Comparison of ENCODE assay signal across 8 mouse cellular contexts in genomic region chr7:16129846-16130691, GRCm38 (mm10). TPM values are rescaled to one million over a fixed set of nuclear protein-coding genes. Genes with fewer than 3 reads are reported as not detected.
DNase-seq lines count a peak whose midpoint lies in the region; ATAC-seq lines count a peak whose summit lies in the region.

No protein-coding gene starts in this region.

- peaks cover 33% of the 10 kb centered on the region for H3K4me1 ChIP-seq in lung, embryonic 15.5 days
- peaks cover 64% of the 10 kb centered on the region for H3K4me1 ChIP-seq in midbrain, embryonic 15.5 days

- H3K36me3 ChIP-seq in lung, embryonic 15.5 days: no peaks in the 10 kb centered on the region
- 0 out of 2 replicates have a peak, but pooled peaks cover 6% of the 10 kb centered on the region for H3K36me3 ChIP-seq in midbrain, embryonic 15.5 days (replicated peaks)

- peak overlapping the region; percentile 52; the same call in 1 of the 2 replicates for H3K27ac ChIP-seq in lung, embryonic 15.5 days
- peak overlapping the region; percentile 80 for H3K27ac ChIP-seq in midbrain, embryonic 15.5 days

- peak overlapping the region; percentile 47 for H3K4me3 ChIP-seq in lung, embryonic 15.5 days
- peak overlapping the region; percentile 64 for H3K4me3 ChIP-seq in midbrain, embryonic 15.5 days

- no peaks in the 10 kb centered on the region for H3K9me3 ChIP-seq in lung, embryonic 15.5 days
- no peaks in the 10 kb centered on the region for H3K9me3 ChIP-seq in midbrain, embryonic 15.5 days

- no peak for DNase-seq in lung, postnatal 36 days
- peak; percentile 86 for DNase-seq in cerebellum, adult 9-11 months
- peak; percentile 74 for DNase-seq in forelimb bud, embryonic 11.5 days (ENCODE audit: low read depth, low spot score)
- DNase-seq in left cerebral cortex, postnatal 14 days (ENCODE audit: low spot score in 2 of 2): peak; percentile 67 to 72
- no peak for DNase-seq in urinary bladder, postnatal 36 days (ENCODE audit: low spot score in 2 of 2)
- no peak for DNase-seq in gastrocnemius, postnatal 4 days (ENCODE audit: low spot score in 2 of 2)

- intact Hi-C loops in left cerebral cortex, postnatal 14 days (cut with DNase I): no loop called here

- H3K9ac ChIP-seq in lung, embryonic 15.5 days: peak overlapping the region; percentile 52
- peak overlapping the region; percentile 78 for H3K9ac ChIP-seq in midbrain, embryonic 15.5 days

- ATAC-seq in lung, embryonic 15.5 days (ENCODE audit: borderline replicate concordance, extremely low read depth, low FRiP score, low TSS enrichment): peak; percentile 82
- ATAC-seq in midbrain, embryonic 15.5 days (replicated peaks): peak; percentile 79

- peaks cover 6% of the 10 kb centered on the region; the same call in 1 of the 2 replicates for H3K27me3 ChIP-seq in lung, embryonic 15.5 days
- no peaks in the 10 kb centered on the region for H3K27me3 ChIP-seq in midbrain, embryonic 15.5 days (replicated peaks)

- H3K4me2 ChIP-seq in lung, embryonic 15.5 days: peak overlapping the region; percentile 80
- H3K4me2 ChIP-seq in midbrain, embryonic 15.5 days: peak overlapping the region; percentile 73

- WGBS in lung, embryonic 15.5 days: under 1% methylated on average over 37 of the region's 38 CpGs
- WGBS in midbrain, embryonic 15.5 days: under 1% methylated on average over 36 of the region's 38 CpGs

RNA-seq across cellular contexts. Expression of gene Slc8a2, which starts 0.4 kb away (rescaled TPM):
- polyA plus RNA-seq in lung, embryonic 15.5 days (2015; fragmentation: Nextera tagmentation; extraction: Ambion mirVana): 0.10 and 0.12 TPM in 2 replicates
- 100 to 1,000 TPM; 343 to 360 TPM for total RNA-seq in left cerebral cortex, postnatal 14 days (2021)
- polyA plus RNA-seq in midbrain, embryonic 15.5 days (2015; fragmentation: Nextera tagmentation; extraction: Ambion mirVana): 0.80 and 0.88 TPM in 2 replicates
- 1 to 10 TPM in 1 of 2 experiments, under 1 TPM in 1; 0.54 to 1.1 TPM for total RNA-seq in gastrocnemius, postnatal 4 days (2021)

RNA-seq across cellular contexts. Expression of gene Kptn, which starts 10.4 kb away (rescaled TPM):
- 28.5 and 31.7 TPM in 2 replicates for polyA plus RNA-seq in lung, embryonic 15.5 days (2015; fragmentation: Nextera tagmentation; extraction: Ambion mirVana)
- total RNA-seq in left cerebral cortex, postnatal 14 days (2021): 10 to 100 TPM; 41.7 to 47.5 TPM
- 51.2 and 55.1 TPM in 2 replicates for polyA plus RNA-seq in midbrain, embryonic 15.5 days (2015; fragmentation: Nextera tagmentation; extraction: Ambion mirVana)
- total RNA-seq in gastrocnemius, postnatal 4 days (2021): 10 to 100 TPM; 11.7 to 13.9 TPM

RNA-seq across cellular contexts. Expression of gene Napa, which starts 31.8 kb away (rescaled TPM):
- polyA plus RNA-seq in lung, embryonic 15.5 days (2015; fragmentation: Nextera tagmentation; extraction: Ambion mirVana): 168 and 178 TPM in 2 replicates
- total RNA-seq in left cerebral cortex, postnatal 14 days (2021): 100 to 1,000 TPM; 241 to 246 TPM
- polyA plus RNA-seq in midbrain, embryonic 15.5 days (2015; fragmentation: Nextera tagmentation; extraction: Ambion mirVana): 224 and 234 TPM in 2 replicates
- 100 to 1,000 TPM; 141 to 153 TPM for total RNA-seq in gastrocnemius, postnatal 4 days (2021)

RNA-seq across cellular contexts. Expression of gene Meis3, which starts 44.8 kb away (rescaled TPM):
- 20.2 and 20.6 TPM in 2 replicates for polyA plus RNA-seq in lung, embryonic 15.5 days (2015; fragmentation: Nextera tagmentation; extraction: Ambion mirVana)
- total RNA-seq in left cerebral cortex, postnatal 14 days (2021): 10 to 100 TPM; 37.9 to 40.2 TPM
- polyA plus RNA-seq in midbrain, embryonic 15.5 days (2015; fragmentation: Nextera tagmentation; extraction: Ambion mirVana): 164 and 166 TPM in 2 replicates
- 10 to 100 TPM in 1 of 2 experiments, 1 to 10 TPM in 1; 9.5 to 11.7 TPM for total RNA-seq in gastrocnemius, postnatal 4 days (2021)

Comparison
In these comparisons a context has a peak if more than half of its experiments do, and no peak if none do; other contexts are left out.
1. DNase-seq: peak in cerebellum, adult 9-11 months (single experiment), forelimb bud, embryonic 11.5 days (single experiment) and left cerebral cortex, postnatal 14 days (2 of 2); none in lung, postnatal 36 days (single experiment), urinary bladder, postnatal 36 days (0 of 2) and gastrocnemius, postnatal 4 days (0 of 2).
2. RNA of gene Slc8a2, which starts 0.4 kb away (total RNA-seq): 343 to 360 TPM in left cerebral cortex, postnatal 14 days; 0.54 to 1.1 TPM in gastrocnemius, postnatal 4 days; every median in the first group is over 100 times any median in the second.